Mouse (Mus musculus): Measurements from ENCODE around the gene Pbrm1. TPM values are rescaled to one million over a fixed set of nuclear protein-coding genes. Genes with fewer than 3 reads are reported as not detected.
A peak's percentile ranks its signal among the peaks of the same experiment; 100 is the strongest.

Gene Pbrm1
- polyA plus RNA-seq, 1 experiment from 2014 or later, result 120 TPM

DNA sequence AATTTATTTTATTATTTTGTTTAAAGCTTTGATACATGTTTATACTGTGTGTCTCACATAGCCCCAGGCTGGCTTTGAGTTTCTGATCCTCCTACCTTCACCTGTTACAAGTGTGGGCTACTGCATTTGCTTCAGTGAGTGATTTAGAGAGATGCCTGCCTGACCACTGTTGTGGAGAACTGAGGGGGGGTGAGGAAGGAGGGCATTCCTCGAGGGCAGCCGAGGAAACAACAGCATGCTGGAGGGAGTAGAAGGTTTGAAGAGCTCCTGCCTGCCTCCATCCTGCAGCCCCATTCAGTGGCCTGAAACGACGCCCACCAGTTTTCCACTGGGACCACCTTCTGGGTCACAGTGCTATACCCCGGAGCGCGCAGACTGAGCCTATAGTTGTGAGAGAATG lies 146.5 kb downstream of the Pbrm1 start:
- 61% methylated on average over 7 of the region's 7 CpGs for WGBS
- no peaks in the 10 kb centered on the region for H3K4me1 ChIP-seq (ENCODE audit: control insufficient read depth, insufficient read depth, low read length)
- DNase-seq (ENCODE audit: low spot score) (no peak), ATAC-seq (ENCODE audit: insufficient read depth, low FRiP score, low TSS enrichment) (no peak)
- no peak overlapping the region for H3K9ac ChIP-seq (ENCODE audit: low read length)
- H3K27ac ChIP-seq (ENCODE audit: low read depth, low read length), result no peak overlapping the region
- H3K36me3 ChIP-seq (ENCODE audit: control insufficient read depth, insufficient read depth, low read length), result peaks cover under 1% of the 10 kb centered on the region
- H3K9me3 ChIP-seq (ENCODE audit: control insufficient read depth, low read length), result no peaks in the 10 kb centered on the region
- no peak overlapping the region for H3K4me3 ChIP-seq (ENCODE audit: low read depth, low read length)
- H3K27me3 ChIP-seq (ENCODE audit: control insufficient read depth, insufficient read depth, low read length), result no peaks in the 10 kb centered on the region
- H3K4me2 ChIP-seq (ENCODE audit: low read depth), result no peak overlapping the region

GRCm38 (mm10) chr14:31165991-31166630 lies 147.2 kb downstream of the Pbrm1 start:
- H3K36me3 ChIP-seq (ENCODE audit: control insufficient read depth, insufficient read depth, low read length), result peaks cover 7% of the 10 kb centered on the region
- ATAC-seq (ENCODE audit: insufficient read depth, low FRiP score, low TSS enrichment) (no peak), DNase-seq (ENCODE audit: low spot score) (no peak)
- H3K4me3 ChIP-seq (ENCODE audit: low read depth, low read length), result no peak overlapping the region
- H3K27ac ChIP-seq (ENCODE audit: low read depth, low read length), result no peak overlapping the region
- WGBS, result 63% methylated on average over 10 of the region's 10 CpGs
- H3K9ac ChIP-seq (ENCODE audit: low read length), result no peak overlapping the region
- no peaks in the 10 kb centered on the region for H3K9me3 ChIP-seq (ENCODE audit: control insufficient read depth, low read length)
- 0 out of 2 replicates have a peak overlapping the region, but pooled peaks have one; percentile 14 for H3K4me2 ChIP-seq (ENCODE audit: low read depth)
- no peaks in the 10 kb centered on the region for H3K27me3 ChIP-seq (ENCODE audit: control insufficient read depth, insufficient read depth, low read length)
- H3K4me1 ChIP-seq (ENCODE audit: control insufficient read depth, insufficient read depth, low read length), result no peaks in the 10 kb centered on the region

GRCm38 (mm10) chr14:31166827-31167226 lies 147.9 kb downstream of the Pbrm1 start:
- Histone ChIP-seq H3K4me3 (ENCODE audit: low read depth, low read length) (no peak overlapping the region), H3K27ac (ENCODE audit: low read depth, low read length) (no peak overlapping the region), H3K4me2 (ENCODE audit: low read depth) (no peak overlapping the region), H3K4me1 (ENCODE audit: control insufficient read depth, insufficient read depth, low read length) (no peaks in the 10 kb centered on the region), H3K36me3 (ENCODE audit: control insufficient read depth, insufficient read depth, low read length) (peaks cover 13% of the 10 kb centered on the region), H3K9ac (ENCODE audit: low read length) (no peak overlapping the region), H3K27me3 (ENCODE audit: control insufficient read depth, insufficient read depth, low read length) (no peaks in the 10 kb centered on the region), H3K9me3 (ENCODE audit: control insufficient read depth, low read length) (no peaks in the 10 kb centered on the region)
- WGBS, result 66% methylated on average over 9 of the region's 9 CpGs
- ATAC-seq (ENCODE audit: insufficient read depth, low FRiP score, low TSS enrichment) (no peak), DNase-seq (ENCODE audit: low spot score) (no peak)

DNA sequence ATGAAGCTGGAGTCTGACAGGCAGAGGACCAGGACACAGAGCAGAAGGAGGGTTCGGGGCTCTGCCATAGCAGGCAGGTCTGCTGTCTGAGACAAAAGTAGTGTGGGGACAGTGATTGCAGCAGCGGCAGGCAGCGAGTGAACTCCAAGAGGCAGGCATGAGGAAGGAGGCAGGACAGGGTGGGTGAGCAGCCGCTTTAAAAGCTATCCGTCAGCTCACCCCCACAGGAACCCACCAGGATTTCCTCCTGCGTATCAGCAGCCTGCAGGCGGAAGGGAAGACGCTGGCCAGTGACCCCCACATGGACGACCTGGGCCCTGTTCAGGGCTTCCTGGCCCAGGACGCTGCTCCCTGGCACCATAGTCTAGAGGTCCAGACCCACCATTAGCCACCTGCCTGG lies 149.5 kb downstream of the Pbrm1 start, which contains the start of gene Stab1:
Gene Stab1 (minus strand): TSS at position 217 of the 400 bp plus-strand sequence.
- Histone ChIP-seq H3K4me3 (ENCODE audit: low read depth, low read length) (no peak within 1 kb of the TSS), H3K27me3 (ENCODE audit: control insufficient read depth, insufficient read depth, low read length) (no peaks in the 10 kb centered on the region), H3K36me3 (ENCODE audit: control insufficient read depth, insufficient read depth, low read length) (peaks cover 26% of the 10 kb centered on the region), H3K9me3 (ENCODE audit: control insufficient read depth, low read length) (no peaks in the 10 kb centered on the region), H3K9ac (ENCODE audit: low read length) (no peak within 1 kb of the TSS), H3K27ac (ENCODE audit: low read depth, low read length) (no peak within 1 kb of the TSS), H3K4me1 (ENCODE audit: control insufficient read depth, insufficient read depth, low read length) (no peaks in the 10 kb centered on the region), H3K4me2 (ENCODE audit: low read depth) (no peak within 1 kb of the TSS)
- no peak for DNase-seq (ENCODE audit: low spot score)
- no peak for ATAC-seq (ENCODE audit: insufficient read depth, low FRiP score, low TSS enrichment)
- 63% methylated on average over 10 of the region's 10 CpGs for WGBS

DNA sequence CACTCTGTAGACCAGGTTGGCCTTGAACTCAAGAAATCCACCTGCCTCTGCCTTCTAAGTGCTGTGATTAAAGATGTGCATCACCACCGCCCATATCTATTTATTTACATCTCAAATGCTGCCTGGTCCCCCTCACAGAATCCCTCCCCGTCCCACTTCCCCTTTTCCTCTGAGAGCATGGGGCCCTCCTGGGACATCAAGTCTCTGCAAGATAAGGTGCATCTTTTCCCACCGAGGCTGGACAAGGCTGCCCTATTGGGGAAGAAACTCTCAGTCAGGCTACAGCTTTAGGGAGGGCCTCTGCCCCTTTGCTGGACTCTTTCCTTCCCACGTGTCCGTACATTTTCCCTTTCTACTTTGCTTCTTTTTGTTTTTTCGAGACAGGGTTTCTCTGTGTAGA lies 150.6 kb downstream of the Pbrm1 start:
- H3K4me1 ChIP-seq (ENCODE audit: control insufficient read depth, insufficient read depth, low read length), result no peaks in the 10 kb centered on the region
- no peak overlapping the region for H3K27ac ChIP-seq (ENCODE audit: low read depth, low read length)
- no peaks in the 10 kb centered on the region for H3K27me3 ChIP-seq (ENCODE audit: control insufficient read depth, insufficient read depth, low read length)
- no peaks in the 10 kb centered on the region for H3K9me3 ChIP-seq (ENCODE audit: control insufficient read depth, low read length)
- DNase-seq (ENCODE audit: low spot score) (no peak), ATAC-seq (ENCODE audit: insufficient read depth, low FRiP score, low TSS enrichment) (no peak)
- H3K36me3 ChIP-seq (ENCODE audit: control insufficient read depth, insufficient read depth, low read length), result peaks cover 34% of the 10 kb centered on the region
- H3K4me2 ChIP-seq (ENCODE audit: low read depth), result no peak overlapping the region
- 84% methylated on average over 6 of the region's 6 CpGs for WGBS
- no peak overlapping the region for H3K9ac ChIP-seq (ENCODE audit: low read length)
- no peak overlapping the region for H3K4me3 ChIP-seq (ENCODE audit: low read depth, low read length)

DNA sequence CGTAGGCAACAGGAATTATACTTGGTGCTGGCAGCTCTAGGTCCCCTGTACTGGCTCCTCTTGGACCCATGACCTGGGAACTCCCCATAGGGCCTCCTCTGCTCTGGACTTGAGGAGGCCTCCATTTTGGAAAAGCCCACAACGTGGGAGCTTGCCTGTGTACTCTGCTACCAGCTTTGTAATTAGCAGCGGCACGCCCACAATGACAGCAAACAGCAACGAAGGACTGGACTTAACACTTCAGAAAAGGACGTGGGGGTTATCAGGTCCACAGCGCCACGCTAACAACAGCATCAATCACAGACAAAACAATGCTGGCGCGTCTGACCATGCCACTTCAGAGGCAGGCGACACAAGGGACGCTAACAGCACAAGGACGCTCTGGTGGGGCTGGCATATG lies 152.0 kb downstream of the Pbrm1 start:
- 86% methylated on average over 13 of the region's 13 CpGs for WGBS
- no peaks in the 10 kb centered on the region for H3K27me3 ChIP-seq (ENCODE audit: control insufficient read depth, insufficient read depth, low read length)
- no peak for DNase-seq (ENCODE audit: low spot score)
- no peak overlapping the region for H3K27ac ChIP-seq (ENCODE audit: low read depth, low read length)
- no peaks in the 10 kb centered on the region for H3K9me3 ChIP-seq (ENCODE audit: control insufficient read depth, low read length)
- H3K4me2 ChIP-seq (ENCODE audit: low read depth), result no peak overlapping the region
- H3K4me3 ChIP-seq (ENCODE audit: low read depth, low read length), result no peak overlapping the region
- no peaks in the 10 kb centered on the region for H3K4me1 ChIP-seq (ENCODE audit: control insufficient read depth, insufficient read depth, low read length)
- no peak for ATAC-seq (ENCODE audit: insufficient read depth, low FRiP score, low TSS enrichment)
- no peak overlapping the region for H3K9ac ChIP-seq (ENCODE audit: low read length)
- peaks cover 44% of the 10 kb centered on the region for H3K36me3 ChIP-seq (ENCODE audit: control insufficient read depth, insufficient read depth, low read length)

Other genes with a start within 250 kb of the Pbrm1 start
- 26.7 and 31.2 TPM in 2 replicates for gene Tmem110, start 193.5 kb upstream of the Pbrm1 start, polyA plus RNA-seq (2014; fragmentation: Nextera tagmentation; extraction: Ambion mirVana)
- gene Mustn1, start 139.9 kb upstream of the Pbrm1 start, polyA plus RNA-seq (2014; fragmentation: Nextera tagmentation; extraction: Ambion mirVana), result 2.8 and 3.0 TPM in 2 replicates
- gene Itih4, start 132.7 kb upstream of the Pbrm1 start, polyA plus RNA-seq (2014; fragmentation: Nextera tagmentation; extraction: Ambion mirVana), result not detected in 2 replicates
- 0.23 TPM in 1 of 2 replicates, not detected in the other for gene Itih3, start 95.4 kb upstream of the Pbrm1 start, polyA plus RNA-seq (2014; fragmentation: Nextera tagmentation; extraction: Ambion mirVana)
- gene Itih1, start 75.8 kb upstream of the Pbrm1 start, polyA plus RNA-seq (2014; fragmentation: Nextera tagmentation; extraction: Ambion mirVana), result not detected in 2 replicates
- gene Nek4, start 67.8 kb upstream of the Pbrm1 start, polyA plus RNA-seq (2014; fragmentation: Nextera tagmentation; extraction: Ambion mirVana), result 15.9 and 17.0 TPM in 2 replicates
- gene Glt8d1, start 17.7 kb upstream of the Pbrm1 start, polyA plus RNA-seq (2014; fragmentation: Nextera tagmentation; extraction: Ambion mirVana), result 54.9 and 59.2 TPM in 2 replicates
- gene Spcs1, start 17.5 kb upstream of the Pbrm1 start, polyA plus RNA-seq (2014; fragmentation: Nextera tagmentation; extraction: Ambion mirVana), result 260 and 262 TPM in 2 replicates
- 101 and 107 TPM in 2 replicates for gene Gnl3, start within 50 bp of the Pbrm1 start, polyA plus RNA-seq (2014; fragmentation: Nextera tagmentation; extraction: Ambion mirVana)
- 58.9 and 62.5 TPM in 2 replicates for gene Smim4, start 109.8 kb downstream of the Pbrm1 start, polyA plus RNA-seq (2014; fragmentation: Nextera tagmentation; extraction: Ambion mirVana)
- gene Nt5dc2, start 111.9 kb downstream of the Pbrm1 start, polyA plus RNA-seq (2014; fragmentation: Nextera tagmentation; extraction: Ambion mirVana), result 537 and 588 TPM in 2 replicates
- 18.7 and 23.8 TPM in 2 replicates for gene Stab1, start 149.5 kb downstream of the Pbrm1 start, polyA plus RNA-seq (2014; fragmentation: Nextera tagmentation; extraction: Ambion mirVana)
- gene Tnnc1, start 189.2 kb downstream of the Pbrm1 start, polyA plus RNA-seq (2014; fragmentation: Nextera tagmentation; extraction: Ambion mirVana), result 63.0 and 83.2 TPM in 2 replicates
- gene Nisch, start 197.8 kb downstream of the Pbrm1 start, polyA plus RNA-seq (2014; fragmentation: Nextera tagmentation; extraction: Ambion mirVana), result 322 and 326 TPM in 2 replicates
- gene Sema3g, start 198.7 kb downstream of the Pbrm1 start, polyA plus RNA-seq (2014; fragmentation: Nextera tagmentation; extraction: Ambion mirVana), result 0.21 and 0.50 TPM in 2 replicates
- gene Phf7, start 232.2 kb downstream of the Pbrm1 start, polyA plus RNA-seq (2014; fragmentation: Nextera tagmentation; extraction: Ambion mirVana), result 12.7 and 13.1 TPM in 2 replicates
- gene Bap1, start 232.3 kb downstream of the Pbrm1 start, polyA plus RNA-seq (2014; fragmentation: Nextera tagmentation; extraction: Ambion mirVana), result 113 and 125 TPM in 2 replicates

All from neural tube, embryonic 11.5 days (tissue).